ENCODE assay signal across 20 mouse cellular contexts in the genomic region with DNA sequence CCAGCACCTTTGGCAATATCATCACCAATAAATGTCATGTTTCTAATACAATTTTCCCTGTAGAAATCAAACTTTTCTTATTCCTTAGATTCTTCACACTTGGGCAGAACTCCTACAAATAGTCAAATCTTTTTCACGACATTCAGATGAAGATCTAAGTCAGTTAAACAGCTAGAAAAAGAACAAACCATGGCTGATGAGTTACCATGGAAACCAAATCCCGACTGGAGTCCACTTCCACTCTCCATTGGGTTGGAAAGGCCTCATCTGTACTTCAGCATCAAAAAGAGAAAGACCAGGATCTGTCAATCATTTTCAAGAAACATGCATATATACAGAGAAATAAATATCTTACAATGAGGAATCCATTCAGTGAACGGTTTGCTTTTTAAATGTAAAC.
DNase-seq lines count a peak whose midpoint lies in the region; ATAC-seq and TF ChIP-seq lines count a peak whose summit lies in the region.
"Had no signal": no experiment of that assay in that cellular context is flagged by ENCODE, and none has a peak within 500 bp of the region (broad histone marks: within the 10 kb centered on the region; RNA-seq: fewer than 3 reads in every experiment).

No protein-coding gene starts in this region.

- peak; percentile 52 for DNase-seq in hindbrain, postnatal 0 days (ENCODE audit: low spot score)
- peak; percentile 68 for DNase-seq in brain, adult 2 months (ENCODE audit: low read depth, low spot score)
- DNase-seq in telencephalon, adult 2 months (ENCODE audit: low read depth, low spot score) = peak; percentile 53
- DNase-seq in urinary bladder, adult 2 months (ENCODE audit: low spot score) = no peak
- DNase-seq: adrenal gland, postnatal 10 days; cerebellum, adult 2 months; embryo, embryonic 11 days; gastrocnemius, adult 2 months; gastrocnemius, postnatal 25 days had no signal

- H3K4me3 ChIP-seq in hindbrain, postnatal 0 days (ENCODE audit: low read length) = no peak overlapping the region
- H3K4me3 ChIP-seq in hindbrain, embryonic 12.5 days = no peak overlapping the region
- no peak overlapping the region for H3K4me3 ChIP-seq in midbrain, embryonic 16.5 days (ENCODE audit: low read depth, low read length)
- no peak overlapping the region for H3K4me3 ChIP-seq in midbrain, embryonic 13.5 days (replicated peaks)
- H3K4me3 ChIP-seq: embryonic facial prominence, embryonic 15.5 days; erythroblast, embryonic 14.5 days; forebrain, embryonic 10.5 days; gastrocnemius, adult 2 months; heart, embryonic 12.5 days; hindbrain, embryonic 10.5 days; hindbrain, embryonic 15.5 days had no signal

- H3K9me3 ChIP-seq in hindbrain, postnatal 0 days (ENCODE audit: low read length) = no peaks in the 10 kb centered on the region
- no peaks in the 10 kb centered on the region for H3K9me3 ChIP-seq in hindbrain, embryonic 12.5 days (replicated peaks)
- no peaks in the 10 kb centered on the region for H3K9me3 ChIP-seq in midbrain, embryonic 16.5 days (replicated peaks; ENCODE audit: control insufficient read depth, low read length, poor library complexity, severe bottlenecking)
- no peaks in the 10 kb centered on the region for H3K9me3 ChIP-seq in midbrain, embryonic 13.5 days
- H3K9me3 ChIP-seq: embryonic facial prominence, embryonic 15.5 days; forebrain, embryonic 10.5 days; heart, embryonic 12.5 days; hindbrain, embryonic 10.5 days; hindbrain, embryonic 15.5 days had no signal

- H3K36me3 ChIP-seq in hindbrain, postnatal 0 days (ENCODE audit: insufficient read depth, low read length) = no peaks in the 10 kb centered on the region
- no peaks in the 10 kb centered on the region for H3K36me3 ChIP-seq in hindbrain, embryonic 12.5 days
- no peaks in the 10 kb centered on the region for H3K36me3 ChIP-seq in midbrain, embryonic 16.5 days (ENCODE audit: control insufficient read depth, insufficient read depth, low read length)
- no peaks in the 10 kb centered on the region for H3K36me3 ChIP-seq in midbrain, embryonic 13.5 days
- H3K36me3 ChIP-seq: embryonic facial prominence, embryonic 15.5 days; forebrain, embryonic 10.5 days; heart, embryonic 12.5 days; hindbrain, embryonic 10.5 days; hindbrain, embryonic 15.5 days had no signal

- WGBS in hindbrain, postnatal 0 days = 24% methylated on average over 3 of the region's 3 CpGs
- 46% methylated on average over 3 of the region's 3 CpGs for WGBS in hindbrain, embryonic 12.5 days
- 22% methylated on average over 3 of the region's 3 CpGs for WGBS in midbrain, embryonic 16.5 days
- 32% methylated on average over 3 of the region's 3 CpGs for WGBS in midbrain, embryonic 13.5 days

- no peaks in the 10 kb centered on the region for H3K4me1 ChIP-seq in hindbrain, postnatal 0 days (ENCODE audit: insufficient read depth, low read length)
- no peaks in the 10 kb centered on the region for H3K4me1 ChIP-seq in hindbrain, embryonic 12.5 days
- peaks cover 3% of the 10 kb centered on the region; the same call in 1 of the 2 replicates for H3K4me1 ChIP-seq in midbrain, embryonic 16.5 days (ENCODE audit: control insufficient read depth, insufficient read depth, low read length)
- no peaks in the 10 kb centered on the region for H3K4me1 ChIP-seq in midbrain, embryonic 13.5 days (replicated peaks)
- H3K4me1 ChIP-seq: embryonic facial prominence, embryonic 15.5 days; forebrain, embryonic 10.5 days; heart, embryonic 12.5 days; hindbrain, embryonic 15.5 days had no signal

- H3K27ac ChIP-seq in hindbrain, postnatal 0 days = no peak overlapping the region
- H3K27ac ChIP-seq in hindbrain, embryonic 12.5 days = no peak overlapping the region
- peak overlapping the region; percentile 26; the same call in 1 of the 2 replicates for H3K27ac ChIP-seq in midbrain, embryonic 16.5 days (ENCODE audit: low read length)
- no peak overlapping the region for H3K27ac ChIP-seq in midbrain, embryonic 13.5 days
- H3K27ac ChIP-seq: embryonic facial prominence, embryonic 15.5 days; forebrain, embryonic 10.5 days; gastrocnemius, adult 2 months; hindbrain, embryonic 10.5 days; hindbrain, embryonic 15.5 days had no signal

- peak; percentile 47; the same call in 1 of the 2 replicates for ATAC-seq in hindbrain, postnatal 0 days
- ATAC-seq in hindbrain, embryonic 12.5 days (ENCODE audit: low FRiP score) = no peak
- ATAC-seq in midbrain, embryonic 16.5 days = peak; percentile 48; the same call in 1 of the 2 replicates
- no peak for ATAC-seq in midbrain, embryonic 13.5 days
- ATAC-seq: forebrain, embryonic 16.5 days; inflammation-experienced regulatory T-cells, adult 6 months had no signal

- H3K4me2 ChIP-seq in hindbrain, postnatal 0 days (ENCODE audit: low read depth, low read length) = no peak overlapping the region
- H3K4me2 ChIP-seq in hindbrain, embryonic 12.5 days (replicated peaks) = no peak overlapping the region
- no peak overlapping the region for H3K4me2 ChIP-seq in midbrain, embryonic 16.5 days (ENCODE audit: low read length)
- no peak overlapping the region for H3K4me2 ChIP-seq in midbrain, embryonic 13.5 days (replicated peaks)
- H3K4me2 ChIP-seq: embryonic facial prominence, embryonic 15.5 days; heart, embryonic 12.5 days; hindbrain, embryonic 15.5 days had no signal

- TF ChIP-seq CTCF in hindbrain, postnatal 0 days (IDR thresholded peaks at IDR 0.05; ENCODE audit: low read depth) = no peak

- no peaks in the 10 kb centered on the region for H3K27me3 ChIP-seq in hindbrain, postnatal 0 days (ENCODE audit: insufficient read depth, low read length)
- H3K27me3 ChIP-seq in hindbrain, embryonic 12.5 days = no peaks in the 10 kb centered on the region
- H3K27me3 ChIP-seq in midbrain, embryonic 16.5 days (ENCODE audit: control insufficient read depth, insufficient read depth, low read depth, low read length) = no peaks in the 10 kb centered on the region
- no peaks in the 10 kb centered on the region for H3K27me3 ChIP-seq in midbrain, embryonic 13.5 days
- H3K27me3 ChIP-seq: embryonic facial prominence, embryonic 15.5 days; heart, embryonic 12.5 days; hindbrain, embryonic 15.5 days had no signal

- no peak overlapping the region for H3K9ac ChIP-seq in hindbrain, postnatal 0 days (replicated peaks; ENCODE audit: low read length)
- H3K9ac ChIP-seq in hindbrain, embryonic 12.5 days = no peak overlapping the region
- H3K9ac ChIP-seq in midbrain, embryonic 16.5 days (ENCODE audit: low read depth, low read length) = no peak overlapping the region
- no peak overlapping the region for H3K9ac ChIP-seq in midbrain, embryonic 13.5 days (replicated peaks)
- H3K9ac ChIP-seq: embryonic facial prominence, embryonic 15.5 days; heart, embryonic 12.5 days; hindbrain, embryonic 15.5 days had no signal

Comparison
In these comparisons a context has a peak if more than half of its experiments do, and no peak if none do; other contexts are left out.
1. ATAC-seq: peak in hindbrain, postnatal 0 days (single experiment) and midbrain, embryonic 16.5 days (single experiment); none in hindbrain, embryonic 12.5 days (single experiment) and midbrain, embryonic 13.5 days (single experiment).